Mouse (Mus musculus) frontal cortex, postnatal 10 days (tissue): ENCODE measurements around the gene Sec14l1.

Source experiments
- DNase-seq, 2 experiments: peaks; one replicate each; pipeline ENCODE4 v3.0.0; 2022; ENCODE audit warnings: low spot score in 2 of 2, mixed read lengths in 1 of 2

Sec14l1 gene

GRCm38 (mm10) chr11:117088271-117088991 lies 26.5 kb upstream of the Sec14l1 start:
- no peak for DNase-seq

GRCm38 (mm10) chr11:117089673-117090419 lies 25.1 kb upstream of the Sec14l1 start:
- no peak for DNase-seq

DNA sequence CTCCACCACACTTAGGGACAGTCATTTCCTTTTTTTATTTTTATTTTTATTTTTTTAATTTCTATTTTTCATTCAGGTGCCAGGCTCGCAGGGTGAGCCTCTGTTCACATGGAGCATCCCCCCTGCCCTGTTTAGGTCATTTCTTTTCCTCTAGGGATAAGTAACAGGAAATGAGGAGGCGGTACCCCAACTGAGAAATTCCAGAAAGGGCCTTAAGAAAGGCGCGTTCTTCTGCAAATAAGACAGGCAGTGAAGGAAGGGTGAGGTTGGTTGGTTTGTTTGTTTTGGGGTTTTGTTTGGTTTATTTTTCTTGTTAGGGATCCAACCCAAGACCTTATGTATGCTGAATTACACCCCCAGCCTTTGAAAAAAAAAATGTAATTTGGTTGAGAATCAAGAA lies 23.6 kb upstream of the Sec14l1 start:
- DNase-seq: no peak

DNA sequence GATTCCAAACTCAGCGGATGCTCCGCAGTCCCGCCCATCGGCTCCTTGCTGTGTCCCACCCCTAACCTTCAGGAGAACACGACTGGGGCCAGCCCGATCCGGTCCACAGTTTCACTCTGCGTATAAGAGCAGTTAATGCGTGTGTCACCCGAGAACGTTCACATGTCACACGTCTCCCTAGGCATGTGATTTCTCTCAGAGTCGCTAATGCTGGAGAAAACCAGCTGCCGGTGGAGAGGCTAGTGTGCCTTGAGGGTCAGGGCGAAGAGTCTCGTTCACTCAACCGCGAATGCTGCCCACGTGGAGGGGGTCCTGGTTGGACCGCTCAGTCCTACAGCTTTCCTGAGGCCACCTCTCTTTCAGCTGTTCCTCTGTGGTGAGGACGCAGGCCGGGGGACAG lies 23.1 kb upstream of the Sec14l1 start:
- no peak for DNase-seq

DNA sequence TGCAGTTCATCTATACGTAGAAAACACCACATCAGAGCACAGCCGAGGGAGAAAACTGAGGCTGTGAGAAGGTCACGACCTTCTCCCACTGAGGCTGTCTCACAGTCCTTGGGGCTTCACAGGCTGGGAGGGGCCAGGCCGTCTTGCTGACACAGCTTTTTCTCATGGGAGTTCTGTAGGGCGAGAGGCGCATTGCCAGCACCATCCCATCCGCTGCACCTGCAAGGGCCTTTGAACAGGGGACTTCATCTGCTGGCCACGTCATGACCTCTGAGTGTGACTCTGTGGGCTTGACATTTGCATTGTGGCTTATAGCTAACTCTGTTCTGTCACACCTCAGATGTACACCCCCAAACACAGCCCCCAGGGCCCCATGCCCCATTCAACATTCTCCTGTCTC lies 22.3 kb upstream of the Sec14l1 start:
- DNase-seq: no peak

DNA sequence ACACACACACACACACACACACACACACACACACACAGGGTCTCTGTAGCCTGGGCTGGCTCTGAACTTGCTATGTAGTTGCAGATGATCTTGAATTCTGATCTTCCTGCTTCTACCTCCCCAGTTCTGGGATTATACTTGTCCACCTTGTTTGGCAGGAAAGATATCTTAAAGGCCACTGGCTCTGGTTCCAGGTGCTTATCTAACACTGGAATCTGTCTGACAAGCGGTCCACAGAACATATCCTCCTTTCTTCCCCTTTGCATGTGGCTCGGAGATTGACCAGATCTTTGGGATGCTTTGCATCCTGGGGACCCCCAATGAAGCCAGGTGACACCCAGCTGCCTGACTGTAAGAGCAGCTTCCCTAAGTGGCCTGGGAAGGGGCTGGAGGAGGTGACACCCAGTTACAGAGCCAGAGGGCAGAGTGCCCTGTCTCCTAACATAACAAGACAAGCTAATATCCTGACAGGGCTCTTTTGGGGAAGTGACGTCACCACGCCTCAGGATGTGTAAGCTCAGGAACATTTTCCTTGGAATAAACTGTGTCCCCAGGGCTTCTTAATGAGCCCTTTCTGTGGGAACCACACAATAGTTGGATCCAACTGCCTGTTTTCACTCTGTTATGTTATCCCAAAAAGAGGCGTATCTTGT lies 20.9 kb upstream of the Sec14l1 start:
- DNase-seq: no peak

DNA sequence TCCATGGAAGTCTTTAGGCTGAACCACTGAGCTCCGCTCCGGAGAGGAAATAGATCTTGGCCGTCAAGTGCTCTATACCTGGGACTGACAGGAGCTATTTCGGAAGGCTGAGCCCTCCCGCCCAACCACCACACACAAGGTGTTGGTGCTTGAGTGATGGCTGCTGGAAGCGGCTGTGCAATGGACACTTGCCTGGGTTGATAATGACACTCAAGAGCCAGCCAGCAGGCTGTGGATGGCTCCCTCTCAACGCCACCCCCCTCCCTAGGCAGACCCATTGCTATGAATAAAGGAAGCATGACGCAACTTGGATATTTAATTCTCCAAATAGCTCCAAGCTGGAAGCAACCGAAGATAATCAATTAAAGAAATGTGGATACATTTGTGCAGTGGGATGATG lies 20.3 kb upstream of the Sec14l1 start:
- DNase-seq: no peak

- DNase-seq: no peak
Observed at GRCm38 (mm10) chr11:117097021-117097420, 17.9 kb upstream of the Sec14l1 start.

DNA sequence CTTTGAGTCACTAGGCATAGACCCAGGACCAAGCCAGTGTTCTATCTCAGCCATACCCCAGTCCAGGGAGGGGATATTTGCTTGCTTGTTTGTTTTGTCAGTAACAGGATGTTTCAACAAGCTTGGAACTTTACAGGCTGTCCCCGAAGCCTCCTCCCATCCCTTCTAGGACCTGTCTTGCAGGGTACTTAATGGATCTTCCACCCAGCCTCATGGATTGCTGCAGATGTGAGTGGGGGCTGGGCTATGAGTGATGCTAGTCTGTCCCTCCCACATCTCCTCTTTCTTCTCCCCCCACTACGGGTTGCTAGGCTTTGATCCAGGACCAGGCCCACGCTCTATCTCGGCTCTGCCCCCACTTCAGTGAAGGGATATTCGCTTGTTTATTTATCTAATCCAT lies 16.8 kb upstream of the Sec14l1 start:
- no peak for DNase-seq

DNA sequence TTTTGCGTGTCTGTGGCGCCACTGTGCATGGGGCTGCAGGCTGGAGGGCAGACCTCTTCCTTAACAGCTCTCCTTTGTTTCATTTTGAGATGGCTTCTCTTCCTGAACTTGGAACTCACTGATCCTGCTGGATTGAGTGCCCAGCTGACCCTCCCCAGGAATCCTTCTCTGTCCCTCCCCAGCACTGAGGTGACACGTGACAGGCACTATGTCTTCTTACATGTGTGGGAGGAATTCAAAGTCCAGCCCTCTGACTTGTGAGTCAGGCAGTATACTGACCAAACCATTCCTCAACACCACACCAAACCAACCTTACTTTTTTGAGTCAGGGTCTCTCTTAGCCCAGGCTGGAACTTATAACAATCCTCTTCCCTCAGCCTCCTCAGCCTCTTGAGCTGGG lies 16.2 kb upstream of the Sec14l1 start:
- DNase-seq: no peak

- DNase-seq: no peak
Observed at GRCm38 (mm10) chr11:117099372-117099771, 15.6 kb upstream of the Sec14l1 start.

DNA sequence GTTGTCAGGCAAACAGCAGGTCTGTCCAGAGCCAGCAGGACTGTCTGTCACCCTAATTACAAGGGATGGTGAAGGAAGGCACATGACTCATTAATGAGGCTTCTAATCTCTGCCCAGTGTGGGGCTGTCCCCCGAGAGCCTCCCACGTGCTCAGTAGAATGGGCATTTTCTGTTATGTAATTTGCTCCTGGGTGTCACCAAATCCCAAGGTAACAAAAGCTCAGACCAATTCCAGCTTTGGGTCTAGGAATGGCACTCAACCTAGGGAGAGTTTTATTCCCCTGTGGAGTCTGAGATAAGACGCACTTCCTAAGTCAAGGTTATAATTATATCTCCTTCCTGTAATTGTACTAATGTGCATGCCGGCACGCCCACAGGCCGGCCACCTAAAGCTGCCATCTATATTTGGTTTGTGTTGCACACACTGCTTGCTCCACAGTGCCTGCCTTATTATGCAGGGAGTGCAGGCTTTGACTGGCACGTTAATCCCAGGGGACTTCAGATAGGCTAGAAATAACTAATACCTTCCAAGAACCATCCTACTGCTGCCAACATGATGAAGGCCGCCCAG lies 13.5 kb upstream of the Sec14l1 start:
- no peak for DNase-seq

DNA sequence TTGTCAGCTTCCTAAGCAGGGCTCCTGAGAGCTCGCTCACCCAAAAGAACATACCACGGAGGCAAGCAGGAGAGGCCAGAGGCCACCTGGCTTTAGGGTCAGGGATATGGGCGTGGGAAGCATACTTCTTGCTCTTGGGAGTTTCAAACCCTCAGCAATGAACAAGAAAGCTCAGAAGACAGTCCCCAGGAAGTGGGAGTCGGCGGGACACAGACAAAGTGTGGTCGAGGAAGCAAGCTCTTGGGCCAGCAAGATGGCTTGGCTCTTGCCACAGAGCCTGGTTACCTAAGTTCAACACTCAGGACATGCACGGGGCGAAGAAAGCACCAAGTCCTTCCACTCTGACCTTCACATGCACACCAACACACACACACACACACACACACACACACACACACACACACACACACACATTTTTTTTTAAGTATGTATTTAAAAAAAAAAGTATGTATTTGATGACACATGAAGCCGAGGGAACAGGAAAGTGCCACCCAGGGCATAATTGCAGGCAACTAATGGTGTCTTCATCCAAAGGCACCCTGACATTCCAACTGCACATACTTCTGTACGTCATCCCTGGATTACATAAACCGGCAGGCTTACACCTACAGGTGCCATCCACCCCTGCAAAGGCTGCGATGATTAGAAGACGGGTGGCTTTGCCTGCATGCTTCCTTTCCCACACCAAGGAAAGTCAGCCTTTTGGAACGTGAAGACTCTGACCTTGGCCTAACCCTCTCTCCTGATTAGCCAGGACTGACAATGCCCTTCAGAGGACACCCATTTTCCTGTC lies 12.8 kb upstream of the Sec14l1 start:
- no peak for DNase-seq

GRCm38 (mm10) chr11:117103523-117103922 lies 11.4 kb upstream of the Sec14l1 start:
- DNase-seq: no peak

GRCm38 (mm10) chr11:117104044-117104757 lies 10.8 kb upstream of the Sec14l1 start:
- DNase-seq: no peak

DNA sequence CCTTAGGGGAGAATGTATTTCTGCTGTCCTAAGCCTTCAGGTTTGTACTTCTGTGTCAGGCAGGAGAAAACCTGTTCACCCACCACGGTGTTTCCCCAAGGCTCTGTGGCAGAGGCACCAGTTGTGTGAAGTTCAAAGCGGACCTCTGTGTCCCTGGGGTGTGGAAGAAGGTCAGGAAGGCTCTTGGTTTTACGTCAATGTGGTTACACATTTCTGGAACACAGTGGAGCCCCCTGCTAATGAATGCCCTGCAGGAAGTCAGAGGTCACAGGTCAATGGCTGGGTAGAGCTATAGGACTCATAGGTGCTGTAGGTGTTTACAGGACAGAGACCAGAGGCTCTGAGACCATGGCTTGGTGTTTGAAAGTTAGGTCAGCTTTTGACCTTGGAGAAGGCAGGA lies 9.7 kb upstream of the Sec14l1 start:
- no peak for DNase-seq

- DNase-seq: no peak
Observed at GRCm38 (mm10) chr11:117105850-117106249, 9.1 kb upstream of the Sec14l1 start.

DNA sequence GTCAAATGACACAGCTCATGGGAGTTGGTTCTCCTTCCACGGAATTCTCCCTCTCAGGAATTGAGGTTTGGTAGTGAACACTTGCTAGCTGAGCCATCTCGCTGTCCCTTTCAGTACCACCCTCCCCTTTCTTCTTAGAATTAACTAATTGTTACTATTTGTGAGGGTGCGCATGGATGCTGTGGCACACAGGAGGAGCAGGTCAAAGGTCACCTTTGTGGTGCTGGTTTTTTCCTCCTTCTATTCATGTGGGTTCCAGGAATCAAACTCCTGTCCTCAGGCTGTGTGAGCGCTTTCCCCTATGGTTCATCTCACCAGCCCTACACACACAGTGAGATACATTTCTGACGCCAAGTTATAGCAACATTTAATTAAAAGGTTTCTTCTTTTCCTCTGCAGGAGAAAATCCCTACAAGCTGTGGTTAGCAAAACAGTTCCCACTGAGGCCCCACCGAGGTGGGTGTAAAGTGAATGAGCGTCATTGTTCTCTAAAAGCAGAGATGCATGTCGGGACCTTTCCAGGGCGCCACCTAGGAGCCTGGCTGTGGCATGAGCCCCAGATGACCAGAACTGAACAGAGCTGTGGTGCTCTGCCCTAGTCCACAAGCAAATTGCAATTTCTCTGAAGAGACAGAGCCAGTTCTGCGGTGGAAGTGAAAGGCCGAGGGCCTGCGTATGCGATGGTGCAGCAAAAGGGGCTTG lies 8.2 kb upstream of the Sec14l1 start:
- no peak for DNase-seq

- DNase-seq: no peak
Observed at GRCm38 (mm10) chr11:117107837-117108236, 7.1 kb upstream of the Sec14l1 start.

DNA sequence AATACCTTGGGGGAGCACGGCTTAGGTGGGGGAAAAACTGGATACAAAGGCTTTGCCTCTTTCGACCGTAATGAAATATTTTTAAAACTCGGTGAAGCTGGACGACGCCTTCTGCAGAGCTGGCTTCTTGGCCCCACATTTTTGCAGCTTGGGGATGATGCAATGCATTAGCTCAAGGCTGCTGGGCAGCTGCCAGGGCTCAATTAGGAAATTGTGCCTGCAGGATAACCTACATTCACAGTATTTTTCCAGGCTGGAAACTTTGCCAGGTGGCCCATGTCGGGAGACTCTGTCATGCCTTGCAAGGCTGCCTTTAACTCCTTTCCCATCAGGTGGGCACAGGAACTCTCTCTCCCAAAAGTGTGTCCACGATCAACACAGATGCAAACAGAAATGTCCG lies 6.4 kb upstream of the Sec14l1 start:
- no peak for DNase-seq
